Mouse (Mus musculus) left cerebral cortex, postnatal 36 days (tissue): ENCODE data around the gene Lig4. TPM values are rescaled to one million over a fixed set of nuclear protein-coding genes. Genes with fewer than 3 reads are reported as not detected.

Experiments
- DNase-seq, 2 experiments: peaks; one replicate each; pipeline ENCODE4 v3.0.0; 2021 to 2022; ENCODE audit warnings: low spot score in 2 of 2, mixed read lengths in 1 of 2
- intact Hi-C: fragments of 180-260 bp; cut with DNase I; formaldehyde crosslinking; loops from one replicate; pipeline ENCODE4 v1.15.1; 2025
- total RNA-seq, 2 experiments: library from RNA; stranded (reverse); gene quantifications; 2 replicates each; pipeline ENCODE4 v1.2.3; 2021

Lig4 gene
- 1 to 10 TPM; 9.9 to 10.0 TPM for total RNA-seq

DNA sequence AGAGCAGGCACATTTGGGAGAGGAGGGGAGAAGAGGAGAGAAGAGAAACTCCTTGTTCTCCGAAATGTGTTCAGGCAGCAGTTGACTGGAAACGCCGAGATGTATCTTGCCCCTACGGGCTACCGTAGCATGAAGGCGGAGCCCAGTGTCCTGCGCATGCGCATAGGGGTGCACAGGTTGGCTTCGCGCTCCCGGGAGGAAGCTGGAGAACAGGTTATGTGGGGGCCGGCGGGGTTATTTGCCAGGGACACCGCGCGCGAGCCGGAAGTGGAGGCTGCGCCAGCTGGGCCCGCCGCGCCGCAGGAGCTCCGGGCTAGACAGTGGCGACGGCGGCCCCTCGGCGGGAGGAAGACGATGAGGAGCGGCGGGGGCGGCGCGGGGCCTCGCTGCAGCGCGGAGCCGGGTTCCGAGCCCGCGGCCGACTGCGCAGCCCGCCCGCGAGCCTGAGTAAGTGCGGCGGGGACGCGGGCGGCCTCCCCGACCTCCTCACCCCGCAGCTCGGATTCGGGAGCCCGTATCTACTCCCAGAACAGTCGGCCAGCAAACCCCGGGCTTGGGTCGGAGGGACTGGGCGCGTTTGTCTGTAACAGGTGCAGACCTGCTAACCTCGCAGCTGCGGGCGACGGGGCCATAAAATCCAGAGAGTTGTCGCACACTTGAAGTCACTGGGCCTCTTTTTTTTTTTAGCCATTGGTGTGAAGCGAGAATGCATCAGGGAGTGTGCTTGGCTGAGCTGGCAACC is at the start of gene Lig4, which contains the start of gene Abhd13:
Gene Lig4 (minus strand): TSS at position 114 of the 742 bp plus-strand sequence.
Gene Abhd13 (plus strand): TSS at position 135 of the 742 bp plus-strand sequence.
- DNase-seq, result peak; percentile 100
- intact Hi-C loops, result loop anchor here (2.0 to 5.0 kb wide), 3 partner anchors 27 to 425 kb away; no protein-coding TSS in a partner anchor

DNA sequence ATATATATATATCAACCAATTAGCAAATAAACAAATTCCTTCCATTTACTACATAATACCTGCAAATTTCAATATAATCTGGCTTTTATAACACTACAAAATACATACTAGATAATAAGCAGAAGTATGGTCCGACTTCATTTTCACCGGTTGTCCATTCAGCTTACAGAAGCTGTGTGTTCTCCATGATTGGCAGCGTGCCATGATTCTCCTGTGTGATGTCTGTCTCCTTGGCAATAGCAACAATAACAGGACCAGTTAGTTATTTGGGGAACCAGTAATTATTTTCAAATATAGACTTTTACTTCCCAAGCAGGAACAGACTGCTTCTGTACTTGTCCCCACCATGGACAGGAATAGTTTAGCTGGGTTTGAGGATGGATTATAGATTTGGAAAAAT is 39.7 kb upstream of the Lig4 start:
- intact Hi-C loops, result no loop called here
- peak in 1 of 2 experiments; percentile 20 for DNase-seq

DNA sequence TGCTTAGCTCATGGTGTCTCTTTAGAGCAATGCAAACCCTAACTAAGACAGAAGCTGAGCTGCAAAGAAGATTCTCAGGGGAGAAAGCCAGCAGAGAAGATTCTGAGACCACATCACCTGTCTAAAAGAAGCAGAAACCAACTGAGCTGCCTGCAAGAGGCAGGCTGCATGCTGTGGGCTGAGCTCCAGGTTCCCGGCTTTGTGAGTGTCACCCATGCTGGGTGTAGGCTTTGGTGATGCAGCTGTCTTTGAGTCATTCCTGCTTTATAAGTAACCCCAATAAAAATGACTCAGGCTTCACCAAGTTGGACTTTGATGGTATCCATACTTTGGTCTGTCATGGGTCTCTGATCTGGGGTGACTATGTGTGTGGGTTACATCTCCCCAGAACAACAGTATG is 38.8 kb upstream of the Lig4 start:
- no peak for DNase-seq
- intact Hi-C loops, result no loop called here

DNA sequence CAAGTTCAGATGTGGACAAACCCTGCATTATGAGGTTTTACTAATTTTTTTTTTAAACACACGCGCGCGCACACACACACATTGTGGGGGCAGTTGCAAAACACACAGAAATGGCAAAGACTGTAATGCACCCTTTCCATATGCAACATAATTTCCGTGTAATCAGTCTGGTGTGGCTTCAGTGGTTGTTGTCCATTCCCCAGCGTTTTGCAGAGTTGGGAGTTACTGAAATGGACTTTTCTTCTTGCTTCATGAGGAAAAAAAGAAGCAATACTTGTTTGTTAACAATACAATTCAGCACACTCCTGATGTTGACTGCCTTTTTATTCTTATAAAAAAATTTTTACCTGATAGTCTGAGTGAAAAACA is 30.2 kb upstream of the Lig4 start:
- intact Hi-C loops, result no loop called here

DNA sequence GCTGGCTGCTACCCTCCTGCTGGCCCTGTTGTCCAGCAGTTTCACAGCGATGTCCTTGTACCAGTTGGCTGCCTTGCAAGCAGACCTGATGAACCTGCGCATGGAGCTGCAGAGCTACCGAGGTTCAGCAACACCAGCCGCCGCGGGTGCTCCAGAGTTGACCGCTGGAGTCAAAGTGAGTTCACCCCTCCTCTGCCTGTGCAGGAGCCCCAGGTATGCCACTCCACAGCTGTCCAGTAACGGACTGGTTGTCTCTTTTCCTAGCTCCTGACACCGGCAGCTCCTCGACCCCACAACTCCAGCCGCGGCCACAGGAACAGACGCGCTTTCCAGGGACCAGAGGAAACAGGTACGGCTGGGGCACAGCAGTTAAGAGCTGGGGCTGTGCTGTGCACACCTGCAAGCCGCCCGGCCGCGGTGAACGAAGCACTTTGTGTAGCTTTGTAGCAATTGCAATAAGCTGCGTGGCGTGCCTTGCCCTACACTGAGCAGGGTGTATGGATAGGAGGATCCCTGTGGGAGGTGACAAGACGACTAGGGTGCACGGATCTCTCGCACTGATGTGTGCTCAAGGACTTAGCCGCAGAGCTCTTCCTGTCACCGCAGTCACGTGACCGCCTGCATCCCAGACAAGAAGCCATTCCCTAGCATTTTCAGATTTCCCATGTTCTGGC is 29.6 kb upstream of the Lig4 start:
- DNase-seq, result peak; percentile 42 to 43
- intact Hi-C loops, result no loop called here

More for the DNA sequence above, 30.2 kb upstream of the Lig4 start:
- no peak for DNase-seq

DNA sequence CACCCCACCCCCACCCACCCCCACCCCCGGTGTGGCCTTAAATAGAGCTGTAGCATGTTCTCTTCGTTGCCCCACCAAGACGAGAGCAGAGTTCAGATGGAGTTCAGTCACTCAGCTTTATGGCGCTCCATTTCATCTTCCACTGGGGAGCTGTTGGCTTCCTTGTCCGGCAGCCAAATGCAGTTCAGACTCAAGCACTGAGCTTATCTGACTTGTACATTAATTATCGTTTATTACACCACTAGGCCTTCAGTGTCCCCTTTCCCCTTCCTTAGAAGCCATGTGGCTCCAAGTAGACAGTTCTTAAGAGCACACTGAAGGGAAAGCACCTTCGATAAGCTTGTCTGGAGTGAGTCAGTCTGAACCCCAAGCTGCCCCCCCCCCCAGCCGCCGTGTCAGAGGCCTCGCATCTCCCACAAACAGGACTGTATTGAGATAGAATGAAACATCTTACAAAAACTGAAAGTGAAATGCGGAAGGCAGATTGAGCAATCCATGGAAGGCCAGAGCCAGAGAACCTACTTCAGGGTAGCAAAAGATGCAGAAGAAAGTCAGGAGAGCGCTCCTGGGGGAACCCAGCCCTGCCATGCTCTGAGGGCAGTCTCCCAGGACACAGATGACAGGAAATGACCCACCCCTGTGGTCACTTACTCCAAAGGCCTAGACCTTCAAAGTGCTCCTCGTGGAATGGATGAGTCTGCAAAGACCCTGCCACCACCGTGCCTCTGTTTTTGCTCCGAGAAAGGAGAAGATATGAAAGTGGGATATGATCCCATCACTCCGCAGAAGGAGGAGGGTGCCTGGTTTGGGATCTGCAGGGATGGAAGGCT is 28.9 kb upstream of the Lig4 start, which contains the start of gene Tnfsf13b:
Gene Tnfsf13b (plus strand): TSS at position 312 of the 830 bp plus-strand sequence.
- intact Hi-C loops, result no loop called here
- peak in 1 of 2 experiments; percentile 9 for DNase-seq

DNA sequence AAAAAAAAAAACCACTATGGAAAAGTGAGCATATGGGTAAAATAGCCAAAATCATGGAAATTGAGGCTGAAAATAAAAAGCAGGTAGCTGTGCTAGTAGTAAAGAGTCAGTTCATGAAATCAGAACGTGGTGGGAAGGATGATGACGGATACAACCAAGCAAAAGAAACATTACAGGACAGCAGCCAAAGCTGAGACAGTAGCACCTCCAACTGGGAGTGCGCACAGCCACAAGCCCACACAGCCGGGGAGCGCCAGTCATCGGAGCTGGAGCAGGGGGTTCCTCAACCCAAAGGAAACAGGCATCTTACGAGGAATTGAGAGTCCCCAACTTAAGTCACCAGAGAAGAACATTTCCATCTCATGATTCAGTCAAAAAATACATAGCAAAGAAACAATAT is 26.6 kb upstream of the Lig4 start:
- no peak for DNase-seq
- intact Hi-C loops, result loop anchor here (2.0 kb wide), 1 partner anchor 27 kb away; the partner anchor contains the start of genes Abhd13 and Lig4

DNA sequence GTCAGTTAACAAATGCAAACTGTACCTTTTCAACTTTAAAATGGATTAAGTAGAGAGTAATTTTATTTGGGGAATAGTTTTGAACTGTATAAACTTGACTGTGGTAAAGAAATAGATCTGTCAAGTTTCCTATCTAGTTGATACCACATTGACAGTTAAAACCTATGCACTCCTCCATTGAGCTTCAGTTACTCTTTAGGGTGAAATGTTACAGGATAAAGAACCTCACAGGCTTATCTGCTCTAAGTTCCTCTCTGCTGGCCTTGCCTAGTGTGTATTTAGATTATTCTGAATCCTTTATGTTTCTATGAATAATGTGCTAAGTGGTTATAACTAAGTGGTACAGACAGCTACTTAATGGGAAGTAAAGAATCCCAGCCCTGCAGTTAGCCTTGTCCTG is 2.7 kb upstream of the Lig4 start:
- intact Hi-C loops, result no loop called here

DNA sequence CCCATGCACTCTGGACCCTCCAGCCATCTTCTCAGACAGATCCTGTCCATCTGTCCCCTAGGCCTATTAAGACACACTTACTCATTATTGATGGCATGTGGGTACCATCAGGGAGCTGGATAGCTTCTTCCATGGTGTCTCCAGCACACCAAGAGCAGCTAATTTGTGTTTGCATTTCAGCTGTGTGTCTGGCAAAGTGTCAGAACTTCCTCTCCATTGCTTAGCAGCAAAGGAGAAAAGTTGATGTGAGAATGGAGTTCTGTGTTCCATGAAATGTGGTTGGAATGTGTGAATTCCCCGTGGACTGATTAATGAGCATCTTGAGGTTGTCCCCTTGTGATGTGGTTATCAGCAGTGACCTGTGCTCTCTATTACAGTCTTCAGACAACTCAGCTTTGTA is 2.3 kb upstream of the Lig4 start:
- DNase-seq, result no peak
- intact Hi-C loops, result loop anchor here (5.0 kb wide), 2 partner anchors 323 to 423 kb away; no protein-coding TSS in a partner anchor

More for the DNA sequence above, 2.7 kb upstream of the Lig4 start:
- no peak for DNase-seq

DNA sequence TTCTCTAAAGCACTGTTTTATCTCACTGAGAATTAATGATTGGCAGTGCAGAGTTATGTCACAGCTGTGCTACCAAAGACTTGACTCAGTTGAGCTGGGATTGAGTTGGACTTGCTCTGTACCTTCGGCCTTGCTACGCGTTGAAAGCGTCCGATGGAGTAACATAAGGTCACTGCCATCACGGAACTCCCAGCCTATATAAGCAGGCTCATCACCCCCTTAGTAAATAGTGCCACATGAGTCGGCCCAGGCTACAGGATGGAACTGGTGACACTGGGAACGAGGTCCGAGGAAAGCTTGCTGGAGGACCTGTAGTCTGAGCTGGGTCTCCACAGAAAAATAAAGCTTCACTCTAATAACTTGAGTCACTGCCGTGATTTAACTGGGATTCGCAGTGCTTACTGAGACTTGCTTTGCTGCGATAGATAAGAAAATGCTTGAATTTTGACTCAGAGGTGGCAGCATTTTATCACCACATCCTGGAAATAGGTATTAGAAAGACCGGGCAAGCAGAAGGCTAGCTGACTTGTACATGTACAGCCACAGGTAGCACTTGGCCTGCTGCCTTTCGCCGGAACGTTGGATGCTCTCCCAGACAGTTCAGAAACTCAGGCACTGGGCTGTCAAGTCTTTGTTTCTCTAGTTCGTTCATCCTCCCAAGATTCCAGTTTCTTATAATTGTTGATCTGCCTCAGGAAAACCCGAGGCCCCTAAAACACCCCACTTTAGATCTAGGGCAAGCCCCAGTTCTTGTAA is 1.2 kb upstream of the Lig4 start:
- DNase-seq, result no peak
- intact Hi-C loops, result loop anchor here (5.0 kb wide), 2 partner anchors 324 to 424 kb away; no protein-coding TSS in a partner anchor

DNA sequence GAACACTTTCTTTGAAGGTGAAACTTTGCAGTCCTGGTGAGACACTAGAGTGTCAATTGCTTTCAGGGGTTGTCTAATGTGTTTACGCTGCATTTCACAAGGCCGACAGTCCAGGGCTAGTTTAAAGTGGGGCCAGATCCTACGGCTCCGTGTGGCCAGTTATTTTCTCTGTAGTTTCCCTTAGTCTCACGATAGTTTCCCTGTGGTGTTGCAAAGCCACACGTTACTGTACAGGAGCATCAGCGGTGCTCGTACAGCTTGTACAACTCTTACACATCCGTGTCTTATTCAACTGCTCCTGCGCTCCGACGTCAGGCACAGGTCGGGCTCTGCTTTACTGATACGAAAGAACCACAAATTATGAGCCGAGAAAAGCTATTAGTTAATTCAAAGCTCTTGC is 470 bp downstream of the Lig4 start:
- intact Hi-C loops, result loop anchor here (2.0 to 5.0 kb wide), 3 partner anchors 28 to 425 kb away; no protein-coding TSS in a partner anchor
- DNase-seq, result no peak

DNA sequence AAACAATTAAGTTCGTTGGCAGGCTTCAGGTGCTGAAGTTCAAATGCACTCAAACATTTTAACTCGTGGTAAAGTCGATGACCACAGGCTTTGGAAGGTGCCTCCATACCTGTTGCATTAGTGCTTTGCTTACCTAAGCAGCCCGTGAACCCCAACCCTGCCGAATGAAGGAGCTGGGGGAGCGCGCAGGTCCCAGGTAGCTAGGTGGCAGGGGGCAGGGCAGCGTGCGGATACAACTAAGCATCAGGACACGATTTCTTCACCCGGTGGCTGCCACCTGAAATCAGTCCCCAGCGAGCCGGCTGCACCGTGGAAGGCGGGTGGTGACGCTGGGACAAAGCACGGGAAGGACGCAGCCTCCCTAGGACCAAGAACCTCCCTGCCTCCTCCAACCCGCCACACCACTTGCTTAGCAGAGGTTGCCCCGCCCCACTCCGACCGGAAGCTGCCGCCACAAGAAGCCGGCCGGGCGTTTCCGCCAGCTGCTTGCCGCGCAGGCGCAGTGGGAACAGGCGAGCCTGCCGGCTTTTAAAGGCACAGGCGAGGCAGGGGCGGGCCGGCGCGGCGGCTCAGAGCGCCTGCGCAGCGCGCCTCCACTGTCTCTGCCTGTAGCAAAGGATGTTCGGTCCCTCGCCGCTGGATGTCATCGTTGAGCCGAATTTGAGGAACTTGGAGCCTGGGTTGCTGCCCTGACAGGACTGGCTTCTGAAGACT is 1.4 kb downstream of the Lig4 start:
- peak; percentile 98 to 100 for DNase-seq
- intact Hi-C loops, result loop anchor here (2.0 to 5.0 kb wide), 3 partner anchors 29 to 426 kb away; no protein-coding TSS in a partner anchor

DNA sequence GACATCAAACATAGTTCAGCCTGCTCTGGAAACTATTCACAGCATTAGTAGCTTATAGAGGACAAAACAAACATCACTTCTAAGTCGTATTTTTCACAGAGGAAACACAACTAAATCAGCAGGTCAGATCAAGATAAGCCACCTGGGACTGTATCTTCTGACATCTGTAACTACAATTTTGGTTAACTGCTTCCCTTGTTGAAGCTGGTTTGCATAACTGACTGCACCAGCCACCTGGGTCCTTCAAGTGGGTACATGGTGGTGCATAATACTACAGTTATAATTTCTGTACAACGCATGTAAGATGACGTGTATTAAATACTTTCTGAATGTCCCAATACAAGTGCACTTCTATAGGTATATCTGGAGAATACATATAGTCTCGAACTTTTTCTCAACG is 2.2 kb downstream of the Lig4 start:
- intact Hi-C loops, result loop anchor here (5.0 kb wide), 2 partner anchors 327 to 427 kb away; no protein-coding TSS in a partner anchor
- DNase-seq, result no peak

DNA sequence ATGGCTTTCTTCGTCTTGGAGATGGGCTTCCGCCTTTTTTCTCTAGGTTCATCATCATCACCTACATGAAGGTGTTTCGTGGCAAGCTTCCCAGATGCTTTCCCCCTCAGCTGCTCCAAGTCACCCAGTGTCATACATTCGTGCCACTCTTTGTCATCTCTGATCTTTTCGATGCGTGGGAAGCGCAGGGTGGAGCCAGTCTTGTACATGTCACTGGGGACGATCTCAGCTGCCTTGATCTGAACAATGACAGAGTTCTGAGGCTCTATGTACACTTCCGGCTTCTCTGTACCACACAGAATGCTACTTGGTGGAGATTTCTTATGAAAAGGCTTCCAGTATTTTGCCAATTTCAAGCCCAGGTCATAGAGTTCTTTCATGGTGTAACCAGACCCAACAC is 5.6 kb downstream of the Lig4 start:
- intact Hi-C loops, result no loop called here
- DNase-seq, result no peak

DNA sequence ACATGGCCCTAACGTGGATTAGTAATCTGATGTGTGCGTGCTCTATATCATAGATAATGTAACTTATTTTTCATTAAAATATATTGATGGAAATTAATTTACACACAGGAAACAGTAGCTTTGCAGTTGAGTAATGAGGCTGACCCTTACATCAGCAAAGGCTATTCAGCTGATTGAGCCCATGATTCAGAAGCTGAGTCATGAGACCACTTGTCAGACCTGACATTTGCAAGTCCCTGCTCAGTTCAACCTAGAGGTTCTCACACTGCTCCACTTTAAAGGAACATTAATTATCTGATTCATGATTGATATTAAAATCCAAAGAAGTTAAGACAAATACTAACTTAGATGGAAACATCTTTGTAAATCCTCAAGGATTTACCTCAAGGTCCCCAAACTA is 17.6 kb downstream of the Lig4 start:
- intact Hi-C loops, result no loop called here
- DNase-seq, result no peak

DNA sequence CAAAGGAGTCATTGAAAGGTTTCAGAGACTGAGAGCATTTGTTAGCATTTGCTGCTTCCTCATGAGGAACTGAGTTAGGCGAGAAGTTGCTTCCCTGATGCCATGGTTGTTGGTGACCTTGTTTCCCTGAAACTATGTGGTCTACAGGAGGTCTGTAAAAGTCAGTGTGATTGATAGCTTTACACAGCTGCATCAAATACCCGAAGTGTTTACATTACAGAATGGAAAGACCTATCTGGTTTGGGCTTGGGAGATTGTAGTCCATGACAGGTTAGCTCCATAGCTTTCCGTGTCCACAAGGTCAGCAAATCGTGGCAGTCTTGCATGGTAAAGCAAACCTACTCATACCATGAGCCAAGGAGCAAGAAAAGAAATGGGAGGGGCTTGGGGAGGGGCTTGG is 19.1 kb downstream of the Lig4 start:
- intact Hi-C loops, result no loop called here
- no peak for DNase-seq

DNA sequence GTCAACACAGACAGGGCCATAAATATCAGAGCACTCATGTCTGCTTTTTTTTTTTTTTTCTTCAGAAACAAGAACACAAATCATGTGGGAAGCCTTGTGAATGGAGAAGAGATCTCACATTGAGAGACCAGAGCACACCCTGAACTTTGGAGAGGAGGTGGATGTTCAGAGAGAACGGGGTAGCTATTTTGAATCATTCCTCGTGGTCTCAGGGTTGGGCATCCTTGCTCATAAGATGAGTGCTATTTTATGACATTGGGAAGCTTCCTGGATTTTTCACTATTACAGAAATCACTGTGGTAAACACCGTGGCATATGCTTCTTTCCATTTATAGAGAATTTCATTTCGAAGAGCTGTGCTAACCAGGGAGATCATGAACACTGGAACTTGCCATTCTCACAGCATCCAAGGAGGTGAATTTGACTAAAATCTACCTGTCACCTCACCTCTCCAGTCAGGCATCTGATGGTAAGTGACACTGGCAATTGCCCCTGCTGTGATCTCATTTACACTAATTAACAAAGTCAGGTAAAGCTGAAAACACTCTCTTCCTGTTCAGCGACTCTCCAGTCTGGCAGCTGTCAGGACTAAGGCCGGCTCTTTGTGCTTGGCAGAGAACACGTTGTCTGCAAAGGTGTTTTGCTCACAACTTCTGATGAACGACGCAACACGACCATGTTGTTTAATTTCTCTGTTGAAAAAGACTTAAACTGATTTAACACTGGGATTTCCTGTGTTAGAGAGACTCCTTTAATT is 28.2 kb downstream of the Lig4 start:
- peak in 1 of 2 experiments; percentile 5 for DNase-seq
- intact Hi-C loops, result no loop called here

DNA sequence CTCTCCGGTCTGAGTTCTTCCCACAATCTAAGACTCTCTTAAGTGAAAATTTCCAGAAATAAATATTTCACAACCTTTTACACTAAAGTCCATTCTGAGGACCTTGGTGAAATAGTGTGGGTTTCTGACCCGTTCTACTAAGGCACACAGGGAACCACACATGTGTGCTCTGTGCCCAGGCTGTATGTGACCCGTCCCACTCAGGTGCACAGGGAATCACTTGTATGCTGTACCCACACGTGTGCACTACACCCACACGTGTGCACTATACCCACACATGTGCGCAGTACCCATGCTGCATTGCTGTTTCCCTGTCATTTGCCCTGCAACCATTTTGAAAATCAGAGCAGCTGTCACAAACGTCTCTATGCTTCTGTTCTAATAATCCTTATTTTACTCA is 41.9 kb downstream of the Lig4 start:
- intact Hi-C loops, result loop anchor here (2.0 to 10.0 kb wide), 2 partner anchors 591 to 709 kb away; no protein-coding TSS in a partner anchor
- no peak for DNase-seq
